Mouse (Mus musculus) liver, adult (tissue): ENCODE data around the gene Arhgef18.

Experiments used
- GATA4 ChIP-seq: IDR thresholded peaks from 2 replicates; pipeline ENCODE4 v1.6.1; 2014; ENCODE audit warnings: mild to moderate bottlenecking, low read length; ENCODE audit not compliant: insufficient replicate concordance

Arhgef18 gene

DNA sequence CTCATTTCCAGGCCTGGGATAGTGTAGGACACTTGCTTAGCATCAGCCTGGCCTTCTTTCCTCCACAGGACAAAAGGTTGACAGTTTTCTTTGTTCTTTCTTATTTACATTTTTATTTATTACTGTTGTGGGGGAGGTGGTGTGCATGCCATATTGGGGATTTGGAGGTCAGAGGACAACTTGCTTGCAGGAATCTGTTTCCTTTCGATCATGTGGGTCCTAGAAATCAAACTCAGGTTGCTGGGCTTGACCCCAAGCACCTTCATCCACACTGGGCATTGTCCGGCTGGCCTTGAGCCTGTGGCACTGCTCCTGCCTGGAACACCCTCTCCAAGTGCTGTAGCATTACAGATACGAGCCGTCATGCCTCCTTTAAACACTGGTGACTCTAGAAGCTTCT is 24.0 kb downstream of the Arhgef18 start:
- TF ChIP-seq GATA4, result no peak

DNA sequence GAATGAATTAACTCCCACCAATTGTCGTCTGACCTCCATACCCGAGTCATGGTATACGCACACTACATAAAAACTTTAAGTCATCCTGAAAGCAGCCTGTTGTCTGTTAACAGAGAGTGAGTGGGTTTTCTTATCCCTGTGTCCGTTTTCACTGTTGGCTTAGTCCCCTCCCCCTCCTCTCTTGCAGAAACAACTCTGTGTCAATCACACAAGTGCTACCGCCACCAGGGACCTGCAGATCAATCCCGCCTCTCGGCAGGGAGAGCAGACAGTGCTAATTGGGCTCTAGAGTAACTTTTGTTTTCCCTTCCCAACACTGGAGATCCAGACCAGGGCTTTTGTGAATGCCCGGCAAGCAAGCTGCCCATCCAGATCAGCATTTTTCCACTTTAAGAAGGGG is 24.6 kb downstream of the Arhgef18 start:
- no peak for TF ChIP-seq GATA4

DNA sequence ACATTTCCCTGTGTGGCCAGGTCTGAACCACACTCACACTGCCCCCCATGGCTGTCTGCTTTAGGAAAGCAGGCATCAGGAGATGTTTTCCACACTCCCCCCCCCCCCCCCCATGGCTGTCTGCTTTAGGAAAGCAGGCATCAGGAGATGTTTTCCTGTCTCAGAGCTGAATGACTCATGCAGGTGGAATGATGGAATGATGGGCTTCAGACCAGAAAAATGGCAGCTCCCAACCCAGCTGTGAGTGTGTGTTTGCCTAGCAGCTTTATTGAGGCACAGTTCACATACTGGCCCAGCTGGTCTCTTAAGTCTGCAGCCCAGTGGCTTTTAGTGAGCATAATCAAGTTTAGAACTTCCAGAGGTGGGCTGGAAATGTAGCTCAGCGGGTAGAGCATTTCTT is 25.3 kb downstream of the Arhgef18 start:
- no peak for TF ChIP-seq GATA4

DNA sequence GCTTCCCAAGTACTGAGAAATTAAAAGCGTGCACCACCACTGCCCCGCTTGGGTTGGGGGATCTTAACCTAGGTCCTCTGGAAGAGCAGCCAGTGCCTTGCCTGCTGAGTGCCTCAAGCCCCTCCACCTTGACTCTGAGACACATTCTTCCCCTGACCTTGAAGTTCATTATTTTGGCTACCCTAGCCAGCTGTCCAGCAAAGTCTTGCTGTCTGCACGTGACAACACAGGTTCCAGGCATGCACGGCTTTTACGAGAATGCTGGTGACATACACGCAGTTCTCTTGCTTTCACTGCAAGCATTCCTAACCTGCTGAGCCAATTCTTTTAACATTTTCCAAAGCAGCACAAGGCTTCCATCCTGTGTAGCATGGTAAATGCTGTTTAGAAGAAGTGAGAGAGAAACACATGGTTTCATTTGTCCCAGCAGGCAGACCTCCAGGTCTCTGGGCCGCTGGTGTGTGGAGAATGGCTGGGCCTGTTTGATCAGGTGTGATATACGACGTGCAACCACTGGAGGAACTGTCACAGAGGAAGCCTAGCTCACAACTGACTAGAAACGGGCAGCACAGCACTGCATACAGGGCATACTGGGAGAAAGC is 27.4 kb downstream of the Arhgef18 start:
- TF ChIP-seq GATA4, result no peak

DNA sequence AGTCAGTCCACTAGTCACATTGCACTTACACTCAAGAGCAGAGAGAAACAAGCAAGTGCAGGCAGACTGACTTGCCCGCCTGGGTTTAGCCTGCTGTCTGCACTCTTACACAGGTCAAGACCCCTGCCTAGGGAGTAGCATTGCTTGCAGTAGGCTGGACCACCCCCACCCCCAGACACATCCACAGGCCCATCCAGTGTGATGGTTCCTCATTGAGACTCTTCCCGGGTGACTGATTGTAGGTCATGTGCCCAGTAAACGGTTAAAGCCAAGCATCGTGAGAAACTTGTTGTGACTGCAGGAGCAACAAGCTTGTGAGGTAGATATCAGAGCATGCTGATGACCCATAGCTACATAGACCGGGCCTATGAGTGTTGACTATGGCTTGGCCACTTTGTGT is 28.7 kb downstream of the Arhgef18 start:
- TF ChIP-seq GATA4, result no peak

DNA sequence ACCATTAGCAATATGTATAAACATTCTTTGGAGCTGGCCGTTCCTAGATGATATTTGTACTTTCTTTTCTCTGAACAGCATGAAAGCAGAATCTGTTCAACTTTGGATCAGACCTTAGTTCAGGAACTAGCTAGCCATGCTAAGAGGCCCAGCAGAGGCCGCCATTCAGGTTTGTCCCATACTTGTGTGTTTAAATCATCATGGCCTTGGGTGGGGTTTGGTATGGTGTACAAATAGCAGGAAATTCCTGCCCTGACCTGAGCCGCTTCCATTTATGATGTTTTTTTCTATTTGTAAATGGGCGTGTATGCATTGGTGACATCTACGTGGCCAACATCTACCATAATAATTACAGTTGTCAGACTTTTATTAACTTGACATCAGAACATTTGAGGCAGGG is 32.4 kb downstream of the Arhgef18 start:
- TF ChIP-seq GATA4, result no peak

DNA sequence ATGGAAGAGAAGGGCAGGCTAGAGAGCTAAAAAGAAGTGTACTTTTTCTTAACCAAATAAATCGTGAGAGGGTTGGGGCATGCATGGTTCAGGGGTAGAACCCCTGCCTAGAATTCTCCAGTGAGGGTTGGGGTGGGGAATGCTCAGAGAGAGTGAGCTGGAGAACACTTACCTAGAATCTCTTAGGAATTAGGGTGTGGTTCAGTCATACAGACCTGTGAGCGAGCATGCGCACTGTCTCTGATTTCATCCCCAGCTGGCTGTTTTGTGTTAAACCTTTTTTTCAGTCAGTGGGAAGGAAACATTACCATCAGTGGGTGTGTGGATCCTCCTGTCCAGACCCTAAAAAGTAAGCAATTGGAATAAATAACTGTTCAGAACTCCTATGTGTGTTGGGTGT is 33.4 kb downstream of the Arhgef18 start:
- TF ChIP-seq GATA4, result no peak

DNA sequence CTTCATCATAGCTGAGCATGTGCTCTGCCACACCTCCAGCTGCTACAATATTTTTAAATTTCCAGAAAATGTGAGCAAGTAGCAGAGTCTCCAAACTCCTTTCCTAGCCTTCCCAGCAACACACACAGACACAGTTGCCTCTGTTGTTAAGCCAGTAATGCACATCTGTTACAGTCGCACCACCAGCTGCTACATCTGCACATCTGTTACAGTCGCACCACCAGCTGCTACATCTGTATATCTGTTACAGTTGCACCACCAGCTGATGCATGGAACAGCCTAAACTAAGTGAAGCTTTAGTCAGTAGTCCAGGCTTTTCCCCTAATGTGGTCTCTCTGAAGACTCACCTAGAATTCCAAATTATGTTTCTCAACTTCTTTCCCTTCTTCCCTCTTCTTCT is 35.6 kb downstream of the Arhgef18 start:
- TF ChIP-seq GATA4, result no peak

DNA sequence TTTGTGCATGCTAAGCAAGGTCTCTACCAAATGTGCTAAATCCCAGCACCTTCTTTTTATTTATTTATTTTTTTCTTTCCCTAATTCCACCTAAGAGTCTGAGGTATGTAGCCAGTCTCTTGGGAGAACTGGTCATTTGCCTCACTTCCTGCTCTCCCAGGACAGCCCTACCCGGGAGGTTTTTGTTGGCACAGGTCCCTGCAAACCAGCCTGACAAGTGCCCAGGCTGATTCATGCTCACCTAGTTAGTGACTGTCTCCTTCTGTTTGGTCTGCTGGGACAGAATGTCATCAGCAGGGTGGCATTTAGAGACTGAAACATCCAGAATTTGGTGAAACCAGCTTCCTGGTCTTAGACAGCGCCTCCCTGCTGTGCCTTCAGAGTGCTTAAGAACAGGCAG is 37.2 kb downstream of the Arhgef18 start:
- TF ChIP-seq GATA4, result no peak

DNA sequence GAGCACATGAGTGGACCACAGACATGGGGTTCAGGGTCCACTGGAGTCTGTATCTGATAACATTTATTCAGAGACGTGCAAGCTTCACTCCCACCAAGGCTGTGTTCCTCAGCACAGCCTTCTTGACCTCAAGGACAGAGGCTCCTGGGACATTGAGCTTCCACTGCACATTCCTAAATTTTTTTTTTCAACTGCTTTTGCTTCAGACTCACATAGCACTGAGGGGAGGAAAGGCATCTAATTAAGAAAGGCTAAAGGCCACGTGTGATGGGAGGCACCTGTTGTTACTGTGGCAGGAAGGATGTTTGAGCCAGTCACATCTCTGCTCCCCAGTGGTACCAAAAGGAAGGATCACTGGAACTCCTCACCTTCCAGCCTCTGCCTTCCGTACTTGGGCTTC is 38.3 kb downstream of the Arhgef18 start:
- TF ChIP-seq GATA4, result no peak

DNA sequence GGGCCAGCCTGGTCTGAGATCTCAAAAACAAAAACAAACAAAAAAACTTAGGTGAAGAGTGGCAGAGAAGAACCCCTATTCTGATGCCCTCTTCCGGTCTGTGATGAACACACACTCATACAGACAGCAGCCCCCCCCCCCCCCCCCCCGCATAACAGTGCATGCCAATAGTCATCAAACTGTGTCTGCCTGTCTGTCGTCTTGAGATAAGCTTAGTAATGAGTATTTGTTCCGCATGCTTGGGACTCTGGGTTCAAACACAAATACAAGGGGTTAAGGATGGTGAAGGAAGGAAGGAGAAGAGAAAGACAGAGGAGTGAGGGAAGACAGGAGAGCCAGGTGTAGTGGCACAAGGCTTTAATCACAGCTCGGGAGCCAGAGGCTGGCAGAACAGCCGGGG is 43.7 kb downstream of the Arhgef18 start:
- no peak for TF ChIP-seq GATA4

DNA sequence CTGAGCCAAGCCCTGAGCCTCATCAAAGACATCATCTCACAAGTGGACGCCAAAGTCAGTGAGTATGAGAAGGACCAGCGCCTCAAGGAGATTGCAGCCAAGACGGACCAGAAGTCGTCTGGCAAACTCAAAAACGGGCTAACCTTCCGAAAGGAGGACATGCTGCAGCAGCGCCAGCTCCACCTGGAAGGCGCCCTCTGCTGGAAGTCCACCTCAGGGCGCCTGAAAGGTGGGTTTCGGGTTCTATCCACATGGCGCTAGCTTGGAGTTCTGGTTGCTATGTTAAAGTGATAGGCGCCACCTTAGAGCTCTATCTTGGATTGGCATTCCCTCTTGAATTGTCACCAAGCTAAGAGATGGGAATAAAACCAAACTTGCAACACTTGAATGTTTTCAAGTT is 46.7 kb downstream of the Arhgef18 start:
- TF ChIP-seq GATA4, result no peak

DNA sequence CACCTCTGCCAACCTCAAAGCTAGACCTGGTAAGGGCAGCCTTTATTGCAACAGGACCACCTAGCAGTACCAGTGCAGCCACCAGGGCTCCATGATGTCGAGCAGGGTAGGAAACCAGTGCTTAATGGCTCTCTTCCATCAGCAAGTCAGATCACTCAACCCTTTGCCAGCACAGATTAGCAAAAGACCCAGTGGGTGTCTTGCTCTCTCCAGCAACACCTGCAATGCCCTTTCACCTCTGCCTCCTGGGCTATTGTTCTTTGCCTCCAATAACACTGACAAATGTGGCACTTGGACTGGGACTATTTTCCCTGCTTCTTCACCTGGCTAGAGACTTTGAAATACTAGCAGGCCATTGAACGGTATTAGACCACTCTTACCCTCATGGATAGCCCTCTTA is 56.4 kb downstream of the Arhgef18 start:
- no peak for TF ChIP-seq GATA4

DNA sequence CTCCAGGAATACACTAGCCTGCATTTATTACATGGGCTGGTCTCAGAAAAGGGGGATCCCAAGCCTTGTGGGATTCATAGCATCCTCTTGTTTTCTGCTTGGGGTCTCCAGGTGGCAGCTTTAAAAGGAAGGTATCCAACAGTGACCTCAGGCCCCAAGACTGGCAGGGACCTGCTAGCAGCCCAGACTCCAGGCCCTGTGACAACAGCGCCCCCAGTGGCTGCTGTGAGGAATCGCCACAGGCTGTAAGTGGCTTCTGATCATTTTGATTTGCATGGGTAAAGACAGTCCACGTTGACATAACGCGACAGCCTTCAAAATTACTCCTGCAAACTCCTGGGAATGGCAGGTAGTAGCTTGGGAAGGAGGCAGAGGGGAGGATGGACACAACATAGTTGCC is 57.9 kb downstream of the Arhgef18 start:
- TF ChIP-seq GATA4, result no peak

DNA sequence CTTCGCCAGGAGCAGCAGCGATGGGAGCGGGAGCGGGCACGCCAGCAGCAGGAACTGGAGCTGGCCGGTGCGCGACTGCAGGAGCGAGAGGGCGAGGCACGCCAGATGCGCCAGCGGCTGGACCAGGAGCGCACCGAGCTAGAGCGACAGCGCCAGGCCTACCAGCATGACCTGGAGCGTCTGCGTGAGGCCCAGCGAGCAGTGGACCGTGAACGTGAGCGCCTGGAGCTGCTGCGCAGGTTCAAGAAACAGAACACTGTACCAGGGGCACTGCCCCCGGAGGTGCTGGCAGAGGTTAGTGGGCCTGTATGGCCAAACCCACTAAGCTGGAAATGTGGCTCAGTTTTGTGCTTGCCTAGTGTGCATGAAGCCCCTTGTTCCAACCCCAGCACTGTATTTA is 59.2 kb downstream of the Arhgef18 start:
- no peak for TF ChIP-seq GATA4

DNA sequence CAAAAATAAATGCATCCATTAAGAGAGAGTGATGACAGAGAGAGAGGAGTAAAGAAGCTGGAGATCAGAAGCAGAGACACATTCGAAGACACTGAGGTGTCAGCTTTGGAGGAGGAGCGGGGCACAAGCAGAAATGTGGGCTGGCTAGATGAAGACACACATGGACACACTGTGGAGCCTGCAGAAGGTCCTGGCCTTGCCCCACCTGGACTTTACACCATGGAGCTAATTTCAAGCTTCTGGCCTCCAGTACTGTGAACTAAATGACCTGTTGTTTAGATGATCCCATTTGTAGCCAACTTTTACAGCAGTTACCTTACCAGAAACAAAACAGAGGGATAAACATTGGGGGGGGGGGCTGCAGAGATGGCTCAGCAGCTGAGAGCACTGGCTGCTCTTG is 70.4 kb downstream of the Arhgef18 start:
- no peak for TF ChIP-seq GATA4

DNA sequence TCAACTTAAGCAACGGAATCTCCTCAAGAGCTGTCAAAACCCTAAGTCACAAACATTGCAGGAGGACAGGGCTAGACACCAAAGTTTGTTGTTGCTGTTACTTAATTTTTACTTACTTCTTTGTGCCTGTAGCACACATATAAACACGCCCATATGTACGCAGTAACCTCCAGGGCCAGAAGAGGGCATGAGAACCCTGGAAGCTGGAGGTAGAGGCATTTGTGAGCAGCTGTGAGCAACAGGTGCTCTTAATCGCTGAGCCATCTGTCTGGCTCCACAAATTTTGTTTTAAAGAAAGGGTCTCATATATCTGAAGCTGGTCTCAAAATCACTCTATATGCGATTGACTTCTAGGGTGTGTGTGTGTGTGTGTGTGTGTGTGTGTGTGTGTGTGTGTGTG is 71.5 kb downstream of the Arhgef18 start:
- no peak for TF ChIP-seq GATA4
